Mouse (Mus musculus) colon, adult 2 months (tissue): Measurements from ENCODE around the gene Olfr401. TPM values are rescaled to one million over a fixed set of nuclear protein-coding genes. Genes with fewer than 3 reads are reported as not detected.

Experiments used
- polyA plus RNA-seq: library from polyadenylated mRNA; depleted of rRNA; stranded (reverse); fragments of >200 nt; gene quantifications from 2 replicates; pipeline ENCODE4 v1.2.3, GENCODE M21; 2012; rRNA removed

The Olfr401 gene
- polyA plus RNA-seq = not detected in 2 replicates

GRCm38 (mm10) chr11:74113412-74113811, at the start of gene Olfr401:
Gene Olfr401 (plus strand): TSS chr11:74113712.

GRCm38 (mm10) chr11:74069655-74070054, 43.9 kb upstream of the Olfr401 start, which contains the start of gene Zfp616:
Gene Zfp616 (plus strand): TSS chr11:74069955.

DNA sequence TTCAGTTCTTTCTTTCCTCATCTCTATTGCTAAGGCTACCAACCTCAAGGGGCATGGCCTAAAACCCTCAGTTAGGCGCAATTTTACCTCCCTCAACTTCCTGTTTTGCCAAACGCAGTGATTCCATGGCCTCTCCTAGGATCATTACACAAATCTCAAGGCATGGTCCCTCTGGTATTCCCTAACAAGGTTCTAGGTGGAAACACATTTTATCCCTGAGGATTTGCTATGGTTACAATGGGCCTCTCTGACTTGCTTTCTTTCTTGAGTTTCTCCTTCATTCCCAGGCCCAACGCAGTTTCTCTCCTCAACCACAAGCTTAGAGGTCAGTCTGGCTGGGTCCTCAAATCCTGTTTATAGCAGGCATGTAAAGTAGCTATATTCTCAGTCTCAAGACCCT, 39.7 kb downstream of the Olfr401 start, which contains the start of gene Olfr402:
Gene Olfr402, plus strand, starts transcription at position 301 of the 400 bp plus-strand sequence.

Other genes starting within 250 kb of the Olfr401 start
- gene Olfr394, start 222.9 kb upstream of the Olfr401 start, polyA plus RNA-seq = not detected in 2 replicates
- not detected in 2 replicates for gene Olfr395, start 204.4 kb upstream of the Olfr401 start, polyA plus RNA-seq
- not detected in 2 replicates for gene Olfr23, start 177.0 kb upstream of the Olfr401 start, polyA plus RNA-seq
- gene Olfr397, start 152.9 kb upstream of the Olfr401 start, polyA plus RNA-seq = not detected in 2 replicates
- not detected in 2 replicates for gene Olfr398, start 123.3 kb upstream of the Olfr401 start, polyA plus RNA-seq
- not detected in 2 replicates for gene Olfr139, start 57.2 kb upstream of the Olfr401 start, polyA plus RNA-seq
- not detected in 2 replicates for gene Olfr399, start 57.1 kb upstream of the Olfr401 start, polyA plus RNA-seq
- gene Zfp616, start 43.8 kb upstream of the Olfr401 start, polyA plus RNA-seq = not detected in 2 replicates
- gene Olfr402, start 39.8 kb downstream of the Olfr401 start, polyA plus RNA-seq = not detected in 2 replicates
- not detected in 2 replicates for gene Olfr403, start 72.5 kb downstream of the Olfr401 start, polyA plus RNA-seq
- gene Olfr43, start 97.7 kb downstream of the Olfr401 start, polyA plus RNA-seq = not detected in 2 replicates
- not detected in 2 replicates for gene Olfr406, start 146.1 kb downstream of the Olfr401 start, polyA plus RNA-seq
- not detected in 2 replicates for gene Olfr59, start 170.0 kb downstream of the Olfr401 start, polyA plus RNA-seq
- gene Olfr410, start 224.3 kb downstream of the Olfr401 start, polyA plus RNA-seq = not detected in 2 replicates
- 0.10 TPM in 2 replicates for gene Olfr411, start 238.9 kb downstream of the Olfr401 start, polyA plus RNA-seq
- not detected in 2 replicates for gene Olfr412, start 248.4 kb downstream of the Olfr401 start, polyA plus RNA-seq